Mouse (Mus musculus) hindbrain, postnatal 0 days (tissue): ENCODE data around the gene Csad. TPM values are rescaled to one million over a fixed set of nuclear protein-coding genes. Genes with fewer than 3 reads are reported as not detected.
"Not testable (repeated sequence)": the region's sequence is repeated elsewhere in the genome, so short reads cannot be mapped to it uniquely, and the experiment has no call there.

Experiments used
- ATAC-seq: fragments of 200-750 bp; cut with Nextera tagmentation; 2 replicates; pipeline ENCODE4 v1.8.0; 2017; ENCODE audit warnings: mild to moderate bottlenecking, moderate TSS enrichment, moderate library complexity
- DNase-seq: peaks from one replicate; pipeline ENCODE4 v3.0.0-alpha.2; 2015; ENCODE audit warnings: low spot score
- H3K27ac ChIP-seq: fragments of 300-500 bp; sonication (generic); 2 replicates; pipeline ENCODE4 v1.5.1; 2014; ENCODE audit warnings: mild to moderate bottlenecking
- H3K27me3 ChIP-seq: fragments of 300-500 bp; sonication (generic); 2 replicates; pipeline ENCODE4 v1.6.1; 2014; ENCODE audit warnings: low read length, mixed read lengths; ENCODE audit not compliant: insufficient read depth
- H3K36me3 ChIP-seq: fragments of 300-500 bp; sonication (generic); 2 replicates; pipeline ENCODE4 v1.6.1; 2014; ENCODE audit warnings: low read length, mixed read lengths; ENCODE audit not compliant: insufficient read depth
- H3K4me1 ChIP-seq: fragments of 300-500 bp; sonication (generic); 2 replicates; pipeline ENCODE4 v1.6.1; 2014; ENCODE audit warnings: antibody characterized with exemption, low read length, mixed read lengths; ENCODE audit not compliant: insufficient read depth
- H3K4me2 ChIP-seq: fragments of 300-500 bp; sonication (generic); 2 replicates; pipeline ENCODE4 v1.6.1; 2014; ENCODE audit warnings: low read depth, mild to moderate bottlenecking, low read length, moderate library complexity, mixed read lengths
- H3K4me3 ChIP-seq: fragments of 300-500 bp; sonication (generic); 2 replicates; pipeline ENCODE4 v1.5.1; 2014; ENCODE audit warnings: low read length
- H3K9ac ChIP-seq: fragments of 300-500 bp; sonication (generic); replicated peaks from 2 replicates; pipeline ENCODE4 v1.6.1; 2014; ENCODE audit warnings: mild to moderate bottlenecking, low read length, moderate library complexity, mixed read lengths
- H3K9me3 ChIP-seq: fragments of 300-500 bp; sonication (generic); 2 replicates; pipeline ENCODE4 v1.6.1; 2016; ENCODE audit warnings: low read length, mixed read lengths
- CTCF ChIP-seq: IDR thresholded peaks from 2 replicates; pipeline ENCODE4 v1.5.1; 2016; ENCODE audit warnings: antibody characterized with exemption, control low read depth, low read depth
- WGBS: fragments of 180-500 bp; shearing (Covaris S2); extraction: QIAGEN DNeasy Blood & Tissue Kit; methylation state at CpG from one replicate; pipeline ENCODE4 v1.1.7; 2014; 5-methylcytosine and 5-hydroxymethylcytosine counted together
- polyA plus RNA-seq: library from polyadenylated mRNA; unstranded; fragments of >200 nt; fragmentation: Nextera tagmentation; extraction: Ambion mirVana; gene quantifications from 2 replicates; pipeline ENCODE4 v1.2.1, GENCODE M21; 2015
- total RNA-seq: library from RNA; depleted of rRNA; stranded (reverse); fragments of >200 nt; gene quantifications from 2 replicates; pipeline ENCODE4 v1.2.3, GENCODE M21; 2014

Csad gene
- total and polyA plus RNA-seq, 2 experiments from 2014 or later, result 41.8 to 67.2 TPM

- ATAC-seq, result no peak
- no peak overlapping the region for H3K4me3 ChIP-seq
- H3K27me3 ChIP-seq, result no peaks in the 10 kb centered on the region
- no peaks in the 10 kb centered on the region for H3K9me3 ChIP-seq
- H3K36me3 ChIP-seq, result peaks cover 2% of the 10 kb centered on the region; the same call in 1 of the 2 replicates
- H3K4me2 ChIP-seq, result no peak overlapping the region
- WGBS, result 32% methylated on average over 21 of the region's 21 CpGs
- H3K9ac ChIP-seq, result no peak overlapping the region
- no peak overlapping the region for H3K27ac ChIP-seq
- TF ChIP-seq CTCF, result no peak
- no peak for DNase-seq
- H3K4me1 ChIP-seq, result no peaks in the 10 kb centered on the region
Measured at GRCm38 (mm10) chr15:102235371-102236027, 31.0 kb upstream of the Csad start.

GRCm38 (mm10) chr15:102233896-102234295 lies 29.4 kb upstream of the Csad start:
- no peak for TF ChIP-seq CTCF
- Histone ChIP-seq H3K9me3 (no peaks in the 10 kb centered on the region), H3K4me2 (no peak overlapping the region), H3K27ac (no peak overlapping the region), H3K36me3 (peaks cover 2% of the 10 kb centered on the region; the same call in 1 of the 2 replicates), H3K4me3 (no peak overlapping the region), H3K9ac (no peak overlapping the region), H3K4me1 (no peaks in the 10 kb centered on the region), H3K27me3 (no peaks in the 10 kb centered on the region)
- WGBS, result 24% methylated on average over 2 of the region's 2 CpGs
- no peak for DNase-seq
- no peak for ATAC-seq

DNA sequence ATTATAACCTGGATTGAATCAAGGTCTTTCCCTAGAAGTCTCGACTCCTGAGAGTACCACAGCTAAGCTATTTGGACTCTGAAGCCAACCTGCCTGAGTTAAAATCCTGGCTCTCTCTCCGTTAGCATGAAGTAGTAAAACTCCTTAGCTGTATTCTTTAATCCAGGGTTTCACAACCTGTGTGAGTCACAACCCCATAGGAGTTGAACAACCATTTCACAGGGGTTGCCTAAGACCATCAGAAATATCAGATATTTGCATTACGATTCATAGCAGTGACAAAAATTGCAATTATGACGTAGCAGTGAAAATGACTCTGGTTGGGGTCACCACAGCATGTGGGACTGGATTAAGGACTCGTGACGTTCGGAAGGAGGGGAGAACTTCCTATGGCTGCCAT lies 28.2 kb upstream of the Csad start:
- Histone ChIP-seq H3K9me3 (no peaks in the 10 kb centered on the region), H3K27me3 (no peaks in the 10 kb centered on the region), H3K36me3 (no peaks in the 10 kb centered on the region), H3K9ac (no peak overlapping the region), H3K4me2 (no peak overlapping the region), H3K4me1 (no peaks in the 10 kb centered on the region), H3K27ac (no peak overlapping the region), H3K4me3 (no peak overlapping the region)
- no peak for TF ChIP-seq CTCF
- DNase-seq, result no peak
- WGBS, result 87% methylated on average over 7 of the region's 7 CpGs
- no peak for ATAC-seq

DNA sequence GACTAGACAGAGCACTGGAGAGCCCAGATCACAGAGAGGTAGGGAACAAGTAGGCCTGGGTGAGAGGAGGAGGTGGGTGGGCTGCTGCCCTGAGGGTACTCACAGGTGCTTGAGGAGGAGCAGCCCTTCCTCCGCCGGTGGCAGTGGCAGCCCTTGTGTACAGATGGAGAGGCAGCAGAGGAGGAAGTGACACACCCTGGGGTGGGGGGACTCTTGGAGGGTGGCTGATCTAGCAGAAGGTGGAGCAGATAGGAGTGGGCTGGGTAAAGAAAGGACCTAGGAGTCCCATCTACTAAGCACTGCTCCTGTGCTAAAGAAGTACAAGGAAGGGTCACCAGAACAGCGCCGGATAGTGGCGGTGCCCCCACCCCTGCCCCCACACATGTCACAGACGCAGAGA lies 27.2 kb upstream of the Csad start, which contains the start of gene Itgb7:
Itgb7 (minus strand) TSS at position 197 of the 400 bp plus-strand sequence.
- no peaks in the 10 kb centered on the region for H3K9me3 ChIP-seq
- no peak within 1 kb of the TSS for H3K27ac ChIP-seq
- ATAC-seq (no peak), DNase-seq (no peak)
- no peak within 1 kb of the TSS for H3K9ac ChIP-seq
- H3K36me3 ChIP-seq, result no peaks in the 10 kb centered on the region
- H3K4me1 ChIP-seq, result no peaks in the 10 kb centered on the region
- 64% methylated on average over 6 of the region's 6 CpGs for WGBS
- no peak for TF ChIP-seq CTCF
- H3K4me2 ChIP-seq, result no peak within 1 kb of the TSS
- H3K4me3 ChIP-seq, result no peak within 1 kb of the TSS
- H3K27me3 ChIP-seq, result no peaks in the 10 kb centered on the region

GRCm38 (mm10) chr15:102230408-102231321 lies 26.1 kb upstream of the Csad start:
- no peak for DNase-seq

GRCm38 (mm10) chr15:102225619-102226018 lies 21.1 kb upstream of the Csad start:
- not testable (repeated sequence) for H3K27ac ChIP-seq, H3K4me2 ChIP-seq
- WGBS, result 79% methylated on average over 5 of the region's 6 CpGs

More at GRCm38 (mm10) chr15:102230408-102231321, 26.1 kb upstream of the Csad start:
- Histone ChIP-seq H3K4me3 (no peak overlapping the region), H3K4me2 (no peak overlapping the region), H3K9me3 (no peaks in the 10 kb centered on the region), H3K36me3 (no peaks in the 10 kb centered on the region), H3K27ac (no peak overlapping the region), H3K9ac (no peak overlapping the region), H3K27me3 (peaks cover 4% of the 10 kb centered on the region; the same call in 1 of the 2 replicates), H3K4me1 (no peaks in the 10 kb centered on the region)
- 83% methylated on average over 17 of the region's 17 CpGs for WGBS
- ATAC-seq, result no peak
- TF ChIP-seq CTCF, result no peak

More at GRCm38 (mm10) chr15:102225619-102226018, 21.1 kb upstream of the Csad start:
- DNase-seq, H3K4me3 ChIP-seq, H3K4me1 ChIP-seq, H3K36me3 ChIP-seq, H3K9ac ChIP-seq, H3K9me3 ChIP-seq, H3K27me3 ChIP-seq, ATAC-seq: not testable (repeated sequence)
